Mouse (Mus musculus): ENCODE results near the gene Sez6l2. TPM values are rescaled to one million over a fixed set of nuclear protein-coding genes. Genes with fewer than 3 reads are reported as not detected.

Sez6l2 gene
- polyA plus RNA-seq, 1 experiment, result 0.10 TPM

GRCm38 (mm10) chr7:127019306-127019960 lies 69.1 kb downstream of the Sez6l2 start:
- peaks cover 20% of the 10 kb centered on the region for H3K79me2 ChIP-seq (ENCODE audit: control insufficient read depth, insufficient read depth)
- TF ChIP-seq POLR2A (IDR thresholded peaks at IDR 0.05; ENCODE audit: insufficient read length, low read depth), result no peak
- TF ChIP-seq E2F4 (IDR thresholded peaks at IDR 0.05; ENCODE audit: insufficient read depth), result no peak
- no peak for TF ChIP-seq MYOD1 (IDR thresholded peaks at IDR 0.05; ENCODE audit: control insufficient read depth in 1 of 3, insufficient read length in 2 of 3, low read depth in 2 of 3)
- no peak for TF ChIP-seq POLR2AphosphoS2 (IDR thresholded peaks at IDR 0.05; ENCODE audit: insufficient read length, low read depth)
- TF ChIP-seq MYOG (IDR thresholded peaks at IDR 0.05; ENCODE audit: control insufficient read depth in 1 of 3, insufficient read depth in 1 of 3, insufficient read length in 2 of 3, low read depth in 2 of 3), result no peak
- TF ChIP-seq CEBPB (IDR thresholded peaks at IDR 0.05; ENCODE audit: insufficient read depth, poor library complexity, severe bottlenecking), result no peak
- no peak for TF ChIP-seq SRF (IDR thresholded peaks at IDR 0.05; ENCODE audit: control insufficient read depth, insufficient read length, low read depth)
- TF ChIP-seq TCF3 (IDR thresholded peaks at IDR 0.05; ENCODE audit: insufficient read length, low read depth), result no peak
- no peak for TF ChIP-seq MAX (IDR thresholded peaks at IDR 0.05; ENCODE audit: low read depth)
- TF ChIP-seq USF1 (IDR thresholded peaks at IDR 0.05; ENCODE audit: low read depth), result no peak
- TF ChIP-seq TCF12 (IDR thresholded peaks at IDR 0.05; ENCODE audit: insufficient read depth, poor library complexity, severe bottlenecking), result no peak
- TF ChIP-seq REST (IDR thresholded peaks at IDR 0.05; ENCODE audit: insufficient read depth, insufficient read length), result no peak
- no peaks in the 10 kb centered on the region for H3K27me3 ChIP-seq (ENCODE audit: control insufficient read depth, insufficient read depth, insufficient read length)
- H3K36me3 ChIP-seq (ENCODE audit: control insufficient read depth, insufficient read depth), result peaks cover 6% of the 10 kb centered on the region
- no peak overlapping the region for H3ac ChIP-seq (ENCODE audit: control insufficient read depth, insufficient read length)
- no peak overlapping the region for H3K4me3 ChIP-seq
- H3K4me2 ChIP-seq (ENCODE audit: low read depth), result no peak overlapping the region

DNA sequence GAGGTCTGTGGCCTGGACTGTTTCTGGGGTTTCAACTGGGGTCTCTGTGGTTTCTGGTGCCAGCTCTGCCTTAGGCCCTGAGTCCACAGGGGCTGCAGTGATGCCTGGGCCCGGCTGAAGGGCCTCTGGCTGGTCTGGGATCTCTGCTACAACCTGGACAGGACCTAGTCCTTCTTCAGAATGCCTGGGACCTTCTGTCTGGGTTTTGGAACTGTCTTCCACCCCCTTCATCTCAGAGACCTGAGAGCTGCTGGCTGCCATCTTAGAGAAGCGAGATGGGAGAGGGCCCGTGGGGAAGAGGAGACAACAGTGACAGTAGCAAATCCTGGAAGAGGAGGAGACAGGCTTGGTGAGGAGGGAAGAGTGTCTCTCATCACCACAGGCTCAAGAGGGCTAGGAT lies 69.7 kb downstream of the Sez6l2 start:
- TF ChIP-seq MYOD1 (IDR thresholded peaks at IDR 0.05; ENCODE audit: control insufficient read depth in 1 of 3, insufficient read length in 2 of 3, low read depth in 2 of 3) (no peak), POLR2A (IDR thresholded peaks at IDR 0.05; ENCODE audit: insufficient read length, low read depth) (no peak), CEBPB (IDR thresholded peaks at IDR 0.05; ENCODE audit: insufficient read depth, poor library complexity, severe bottlenecking) (no peak), TCF3 (IDR thresholded peaks at IDR 0.05; ENCODE audit: insufficient read length, low read depth) (no peak), POLR2AphosphoS2 (IDR thresholded peaks at IDR 0.05; ENCODE audit: insufficient read length, low read depth) (no peak), USF1 (IDR thresholded peaks at IDR 0.05; ENCODE audit: low read depth) (no peak), MAX (IDR thresholded peaks at IDR 0.05; ENCODE audit: low read depth) (no peak), REST (IDR thresholded peaks at IDR 0.05; ENCODE audit: insufficient read depth, insufficient read length) (no peak), MYOG (IDR thresholded peaks at IDR 0.05; ENCODE audit: control insufficient read depth in 1 of 3, insufficient read depth in 1 of 3, insufficient read length in 2 of 3, low read depth in 2 of 3) (no peak), SRF (IDR thresholded peaks at IDR 0.05; ENCODE audit: control insufficient read depth, insufficient read length, low read depth) (no peak), TCF12 (IDR thresholded peaks at IDR 0.05; ENCODE audit: insufficient read depth, poor library complexity, severe bottlenecking) (no peak), E2F4 (IDR thresholded peaks at IDR 0.05; ENCODE audit: insufficient read depth) (no peak)
- Histone ChIP-seq H3K27me3 (ENCODE audit: control insufficient read depth, insufficient read depth, insufficient read length) (no peaks in the 10 kb centered on the region), H3K36me3 (ENCODE audit: control insufficient read depth, insufficient read depth) (peaks cover 11% of the 10 kb centered on the region), H3K79me2 (ENCODE audit: control insufficient read depth, insufficient read depth) (peaks cover 24% of the 10 kb centered on the region), H3K4me2 (ENCODE audit: low read depth) (no peak overlapping the region), H3K4me3 (no peak overlapping the region), H3ac (ENCODE audit: control insufficient read depth, insufficient read length) (no peak overlapping the region)

Other genes starting within 250 kb of the Sez6l2 start
- 0.14 TPM for gene Coro1a, start 242.8 kb upstream of the Sez6l2 start, polyA plus RNA-seq (2012; fragmentation: generic; extraction: Trizol)
- 126 TPM for gene Mapk3, start 191.0 kb upstream of the Sez6l2 start, polyA plus RNA-seq (2012; fragmentation: generic; extraction: Trizol)
- gene Gdpd3, start 184.2 kb upstream of the Sez6l2 start, polyA plus RNA-seq (2012; fragmentation: generic; extraction: Trizol), result 1.1 TPM
- gene Ypel3, start 173.6 kb upstream of the Sez6l2 start, polyA plus RNA-seq (2012; fragmentation: generic; extraction: Trizol), result 82.2 TPM
- 0.23 TPM for gene Tbx6, start 169.1 kb upstream of the Sez6l2 start, polyA plus RNA-seq (2012; fragmentation: generic; extraction: Trizol)
- gene Ppp4c, start 158.1 kb upstream of the Sez6l2 start, polyA plus RNA-seq (2012; fragmentation: generic; extraction: Trizol), result 113 TPM
- 0.94 TPM for gene Fam57b, start 152.9 kb upstream of the Sez6l2 start, polyA plus RNA-seq (2012; fragmentation: generic; extraction: Trizol)
- not detected for gene 4930451I11Rik, start 118.9 kb upstream of the Sez6l2 start, polyA plus RNA-seq (2012; fragmentation: generic; extraction: Trizol)
- gene Doc2a, start 103.1 kb upstream of the Sez6l2 start, polyA plus RNA-seq (2012; fragmentation: generic; extraction: Trizol), result not detected
- 16.2 TPM for gene Hirip3, start 88.6 kb upstream of the Sez6l2 start, polyA plus RNA-seq (2012; fragmentation: generic; extraction: Trizol)
- gene Ino80e, start 88.2 kb upstream of the Sez6l2 start, polyA plus RNA-seq (2012; fragmentation: generic; extraction: Trizol), result 62.4 TPM
- gene Taok2, start 65.9 kb upstream of the Sez6l2 start, polyA plus RNA-seq (2012; fragmentation: generic; extraction: Trizol), result 26.6 TPM
- gene Tmem219, start 27.6 kb upstream of the Sez6l2 start, polyA plus RNA-seq (2012; fragmentation: generic; extraction: Trizol), result 34.1 TPM
- 14.6 TPM for gene Kctd13, start 21.7 kb upstream of the Sez6l2 start, polyA plus RNA-seq (2012; fragmentation: generic; extraction: Trizol)
- 0.11 TPM for gene Asphd1, start 981 bp upstream of the Sez6l2 start, polyA plus RNA-seq (2012; fragmentation: generic; extraction: Trizol)
- 173 TPM for gene Cdipt, start 25.4 kb downstream of the Sez6l2 start, polyA plus RNA-seq (2012; fragmentation: generic; extraction: Trizol)
- gene Cdiptos, start 25.5 kb downstream of the Sez6l2 start, polyA plus RNA-seq (2012; fragmentation: generic; extraction: Trizol), result 0.18 TPM
- gene Mvp, start 64.1 kb downstream of the Sez6l2 start, polyA plus RNA-seq (2012; fragmentation: generic; extraction: Trizol), result 111 TPM
- gene Pagr1b, start 65.9 kb downstream of the Sez6l2 start, polyA plus RNA-seq (2012; fragmentation: generic; extraction: Trizol), result 0.95 TPM
- 8.1 TPM for gene Pagr1a, start 66.8 kb downstream of the Sez6l2 start, polyA plus RNA-seq (2012; fragmentation: generic; extraction: Trizol)
- 37.7 TPM for gene Gm42742, start 70.5 kb downstream of the Sez6l2 start, polyA plus RNA-seq (2012; fragmentation: generic; extraction: Trizol)
- not detected for gene Prrt2, start 70.6 kb downstream of the Sez6l2 start, polyA plus RNA-seq (2012; fragmentation: generic; extraction: Trizol)
- 115 TPM for gene Maz, start 76.5 kb downstream of the Sez6l2 start, polyA plus RNA-seq (2012; fragmentation: generic; extraction: Trizol)
- 29.9 TPM for gene Kif22, start 91.9 kb downstream of the Sez6l2 start, polyA plus RNA-seq (2012; fragmentation: generic; extraction: Trizol)
- gene Zg16, start 136.8 kb downstream of the Sez6l2 start, polyA plus RNA-seq (2012; fragmentation: generic; extraction: Trizol), result not detected
- 45.0 TPM for gene AI467606, start 140.8 kb downstream of the Sez6l2 start, polyA plus RNA-seq (2012; fragmentation: generic; extraction: Trizol)
- 0.04 TPM for gene Qprt, start 171.7 kb downstream of the Sez6l2 start, polyA plus RNA-seq (2012; fragmentation: generic; extraction: Trizol)
- gene Spn, start 187.3 kb downstream of the Sez6l2 start, polyA plus RNA-seq (2012; fragmentation: generic; extraction: Trizol), result 21.7 TPM
- gene Cd2bp2, start 245.5 kb downstream of the Sez6l2 start, polyA plus RNA-seq (2012; fragmentation: generic; extraction: Trizol), result 58.3 TPM